Comparison of ENCODE assay signal across 9 mouse cellular contexts in the genomic region with DNA sequence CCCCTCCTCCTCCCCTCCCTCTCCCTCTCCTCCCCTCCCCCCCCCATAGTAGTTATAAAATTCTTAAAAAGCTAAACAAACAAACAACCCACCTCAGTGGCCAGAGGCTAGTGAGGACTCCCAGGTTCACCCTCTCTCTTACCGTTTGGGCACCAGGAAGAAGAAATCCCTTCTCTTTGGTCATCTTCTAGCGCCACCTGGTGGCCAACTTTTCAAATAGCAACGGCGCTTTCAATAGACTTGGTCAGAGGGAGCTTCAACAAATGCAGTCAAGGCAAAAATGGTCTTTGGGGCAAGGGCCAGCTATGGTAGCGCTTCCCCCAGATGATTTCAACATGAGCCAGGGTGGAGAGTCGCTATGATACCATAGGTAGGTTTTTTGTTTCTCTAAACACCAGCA. TPM values are rescaled to one million over a fixed set of nuclear protein-coding genes. Genes with fewer than 3 reads are reported as not detected.
DNase-seq lines count a peak whose midpoint lies in the region; ATAC-seq and TF ChIP-seq lines count a peak whose summit lies in the region.
"Had no signal": no experiment of that assay in that cellular context is flagged by ENCODE, and none has a peak within 500 bp of the region (broad histone marks: within the 10 kb centered on the region; RNA-seq: fewer than 3 reads in every experiment).

No protein-coding gene starts in this region.

- H3K9me3 ChIP-seq in kidney, embryonic 14.5 days (ENCODE audit: control insufficient read depth, low read length) = no peaks in the 10 kb centered on the region
- H3K9me3 ChIP-seq in embryonic facial prominence, embryonic 14.5 days (ENCODE audit: control insufficient read depth, low read length) = no peaks in the 10 kb centered on the region
- no peaks in the 10 kb centered on the region for H3K9me3 ChIP-seq in limb, embryonic 11.5 days (ENCODE audit: control insufficient read depth, low read length)
- H3K9me3 ChIP-seq: embryonic facial prominence, embryonic 13.5 days had no signal

- no peaks in the 10 kb centered on the region for H3K36me3 ChIP-seq in kidney, embryonic 14.5 days (ENCODE audit: control insufficient read depth, insufficient read depth, low read length)
- H3K36me3 ChIP-seq in embryonic facial prominence, embryonic 14.5 days (ENCODE audit: control insufficient read depth, insufficient read depth, low read length) = no peaks in the 10 kb centered on the region
- H3K36me3 ChIP-seq in limb, embryonic 11.5 days (ENCODE audit: control insufficient read depth, insufficient read depth, low read length) = no peaks in the 10 kb centered on the region; the same call in 1 of the 2 replicates
- H3K36me3 ChIP-seq: embryonic facial prominence, embryonic 13.5 days had no signal

- TF ChIP-seq POLR2A in bone marrow, adult 2 months (IDR thresholded peaks at IDR 0.05; ENCODE audit: borderline replicate concordance, control insufficient read depth, low read depth, low read length) = no peak

- H3K27ac ChIP-seq in kidney, embryonic 14.5 days (ENCODE audit: low read depth, low read length) = no peak overlapping the region
- H3K27ac ChIP-seq in bone marrow, adult 2 months (ENCODE audit: control insufficient read depth, insufficient read depth, low read depth, low read length, poor library complexity) = no peak overlapping the region
- H3K27ac ChIP-seq in embryonic facial prominence, embryonic 14.5 days (replicated peaks; ENCODE audit: low read depth, low read length) = no peak overlapping the region
- no peak overlapping the region for H3K27ac ChIP-seq in limb, embryonic 11.5 days (replicated peaks; ENCODE audit: low read depth, low read length)
- H3K27ac ChIP-seq: embryonic facial prominence, embryonic 13.5 days had no signal

- H3K4me3 ChIP-seq in kidney, embryonic 14.5 days (ENCODE audit: low read length) = no peak overlapping the region
- H3K4me3 ChIP-seq in bone marrow, adult 2 months (replicated peaks; ENCODE audit: control insufficient read depth, low read depth, low read length) = no peak overlapping the region
- no peak overlapping the region for H3K4me3 ChIP-seq in embryonic facial prominence, embryonic 14.5 days (ENCODE audit: low read depth, low read length)
- H3K4me3 ChIP-seq in limb, embryonic 11.5 days (ENCODE audit: low read depth, low read length) = no peak overlapping the region
- H3K4me3 ChIP-seq: embryonic facial prominence, embryonic 13.5 days had no signal

- H3K4me1 ChIP-seq in kidney, embryonic 14.5 days (ENCODE audit: control insufficient read depth, insufficient read depth, low read length) = no peaks in the 10 kb centered on the region
- H3K4me1 ChIP-seq in bone marrow, adult 2 months (ENCODE audit: control insufficient read depth, insufficient read depth, low read length) = peaks cover 2% of the 10 kb centered on the region; the same call in 1 of the 2 replicates
- 0 out of 2 replicates have a peak, but pooled peaks cover 3% of the 10 kb centered on the region for H3K4me1 ChIP-seq in embryonic facial prominence, embryonic 14.5 days (ENCODE audit: control insufficient read depth, insufficient read depth, low read length)
- no peaks in the 10 kb centered on the region for H3K4me1 ChIP-seq in limb, embryonic 11.5 days (ENCODE audit: control insufficient read depth, insufficient read depth, low read length)

- no peak overlapping the region for H3K4me2 ChIP-seq in kidney, embryonic 14.5 days (replicated peaks; ENCODE audit: low read depth, low read length)
- no peak overlapping the region for H3K4me2 ChIP-seq in embryonic facial prominence, embryonic 14.5 days (ENCODE audit: low read depth, low read length)
- no peak overlapping the region for H3K4me2 ChIP-seq in limb, embryonic 11.5 days (ENCODE audit: low read depth, severe bottlenecking)
- H3K4me2 ChIP-seq: embryonic facial prominence, embryonic 13.5 days had no signal

- 3% methylated on average over 6 of the region's 6 CpGs for WGBS in kidney, embryonic 14.5 days
- 2% methylated on average over 6 of the region's 6 CpGs for WGBS in bone marrow, adult 2 months
- 3% methylated on average over 6 of the region's 6 CpGs for WGBS in embryonic facial prominence, embryonic 14.5 days
- WGBS in limb, embryonic 11.5 days = 3% methylated on average over 6 of the region's 6 CpGs

- no peaks in the 10 kb centered on the region for H3K27me3 ChIP-seq in kidney, embryonic 14.5 days (ENCODE audit: control insufficient read depth, insufficient read depth, low read length)
- H3K27me3 ChIP-seq in embryonic facial prominence, embryonic 14.5 days (replicated peaks; ENCODE audit: control insufficient read depth, insufficient read depth, low read length) = no peaks in the 10 kb centered on the region
- H3K27me3 ChIP-seq in limb, embryonic 11.5 days (ENCODE audit: control insufficient read depth, insufficient read depth, low read length) = no peaks in the 10 kb centered on the region
- H3K27me3 ChIP-seq: embryonic facial prominence, embryonic 13.5 days had no signal

- H3K9ac ChIP-seq in kidney, embryonic 14.5 days (ENCODE audit: low read depth, low read length) = no peak overlapping the region
- H3K9ac ChIP-seq in embryonic facial prominence, embryonic 14.5 days (ENCODE audit: low read depth, low read length) = no peak overlapping the region
- H3K9ac ChIP-seq in limb, embryonic 11.5 days (ENCODE audit: low read length) = no peak overlapping the region
- H3K9ac ChIP-seq: embryonic facial prominence, embryonic 13.5 days had no signal

- no peak for ATAC-seq in kidney, embryonic 14.5 days (ENCODE audit: low FRiP score, low TSS enrichment)
- ATAC-seq in embryonic facial prominence, embryonic 14.5 days (ENCODE audit: low read depth) = no peak; the same call in 1 of the 2 replicates
- no peak for ATAC-seq in limb, embryonic 11.5 days (ENCODE audit: insufficient number of reproducible peaks, low FRiP score, low TSS enrichment, low read depth)

- DNase-seq in kidney, adult 11 months = peak; percentile 66
- DNase-seq in embryonic facial prominence, embryonic 14.5 days (ENCODE audit: low spot score) = peak; percentile 87
- peak; percentile 70 for DNase-seq in hindlimb bud, embryonic 11.5 days (ENCODE audit: extremely low spot score, low read depth, low spot score)
- peak; percentile 87 for DNase-seq in limb, embryonic 11.5 days (ENCODE audit: low spot score)
- peak; percentile 79 for DNase-seq in ovary, postnatal 14 days (ENCODE audit: low spot score)
- DNase-seq in thymus, postnatal 14 days = peak; percentile 93

- peak; percentile 52; the same call in 1 of the 2 replicates for TF ChIP-seq CTCF in bone marrow, adult 2 months (IDR thresholded peaks at IDR 0.05; ENCODE audit: control insufficient read depth, insufficient read depth, low read length)

RNA-seq across cellular contexts. Expression of a gene that starts 17.5 kb away (rescaled TPM):
- polyA plus RNA-seq in kidney, embryonic 14.5 days (2014; fragmentation: Nextera tagmentation; extraction: Ambion mirVana) = 265 and 284 TPM in 2 replicates
- 68.5 and 89.4 TPM in 2 replicates for polyA plus RNA-seq in bone marrow, adult 2 months (2011; ENCODE audit: insufficient read depth, insufficient read length, low replicate concordance, missing spikeins)
- 239 and 240 TPM in 2 replicates for polyA plus RNA-seq in embryonic facial prominence, embryonic 14.5 days (2014; fragmentation: Nextera tagmentation; extraction: Ambion mirVana)
- 189 and 191 TPM in 2 replicates for polyA plus RNA-seq in limb, embryonic 11.5 days (2014; fragmentation: Nextera tagmentation; extraction: Ambion mirVana)

RNA-seq across cellular contexts. Expression of a gene that starts 53.1 kb away (rescaled TPM):
- 139 and 234 TPM in 2 replicates for polyA plus RNA-seq in kidney, embryonic 14.5 days (2014; fragmentation: Nextera tagmentation; extraction: Ambion mirVana)
- polyA plus RNA-seq in bone marrow, adult 2 months (2011; ENCODE audit: insufficient read depth, insufficient read length, low replicate concordance, missing spikeins) = 13.4 and 29.2 TPM in 2 replicates
- polyA plus RNA-seq in embryonic facial prominence, embryonic 14.5 days (2014; fragmentation: Nextera tagmentation; extraction: Ambion mirVana) = 199 and 218 TPM in 2 replicates
- 173 and 176 TPM in 2 replicates for polyA plus RNA-seq in limb, embryonic 11.5 days (2014; fragmentation: Nextera tagmentation; extraction: Ambion mirVana)
